In genomic region chr5:115312816-115313667, GRCm38 (mm10) we compare ENCODE assay signal across 10 mouse cellular contexts. TPM values are rescaled to one million over a fixed set of nuclear protein-coding genes. Genes with fewer than 3 reads are reported as not detected.
DNase-seq lines count a peak whose midpoint lies in the region; ATAC-seq and TF ChIP-seq lines count a peak whose summit lies in the region.
"Had no signal": no experiment of that assay in that cellular context is flagged by ENCODE, and none has a peak within 500 bp of the region (broad histone marks: within the 10 kb centered on the region; RNA-seq: fewer than 3 reads in every experiment).

No protein-coding gene starts in this region.

- H3K27ac ChIP-seq in forebrain, embryonic 12.5 days: no peak overlapping the region
- H3K27ac ChIP-seq in forebrain, embryonic 11.5 days (ENCODE audit: low read depth, low read length): no peak overlapping the region
- H3K27ac ChIP-seq in liver, embryonic 11.5 days (ENCODE audit: low read depth, low read length): peak overlapping the region; percentile 53
- H3K27ac ChIP-seq: neural tube, embryonic 13.5 days had no signal

- H3K9me3 ChIP-seq in forebrain, embryonic 12.5 days: no peaks in the 10 kb centered on the region
- no peaks in the 10 kb centered on the region for H3K9me3 ChIP-seq in forebrain, embryonic 11.5 days (ENCODE audit: control insufficient read depth, low read length)
- no peaks in the 10 kb centered on the region for H3K9me3 ChIP-seq in liver, embryonic 11.5 days (ENCODE audit: control insufficient read depth, low read length)
- H3K9me3 ChIP-seq: neural tube, embryonic 13.5 days had no signal

- no peaks in the 10 kb centered on the region for H3K36me3 ChIP-seq in forebrain, embryonic 12.5 days (replicated peaks)
- H3K36me3 ChIP-seq in forebrain, embryonic 11.5 days (ENCODE audit: control insufficient read depth, insufficient read depth, low read length): no peaks in the 10 kb centered on the region
- no peaks in the 10 kb centered on the region for H3K36me3 ChIP-seq in liver, embryonic 11.5 days (ENCODE audit: control insufficient read depth, insufficient read depth, low read length)
- H3K36me3 ChIP-seq: neural tube, embryonic 13.5 days had no signal

- H3K4me3 ChIP-seq in forebrain, embryonic 12.5 days (replicated peaks): no peak overlapping the region
- no peak overlapping the region for H3K4me3 ChIP-seq in forebrain, embryonic 11.5 days (ENCODE audit: low read depth, low read length)
- no peak overlapping the region for H3K4me3 ChIP-seq in lung, adult 2 months (replicated peaks; ENCODE audit: extremely low read depth, low read depth, low read length)
- peak overlapping the region; percentile 16; the same call in 1 of the 2 replicates for H3K4me3 ChIP-seq in liver, embryonic 11.5 days (ENCODE audit: low read depth, low read length)
- H3K4me3 ChIP-seq: neural tube, embryonic 13.5 days had no signal

- 0 out of 2 replicates have a peak overlapping the region, but pooled peaks have one; percentile 2 for H3K9ac ChIP-seq in forebrain, embryonic 12.5 days
- H3K9ac ChIP-seq in forebrain, embryonic 11.5 days (ENCODE audit: low read length): no peak overlapping the region
- H3K9ac ChIP-seq in liver, embryonic 11.5 days (ENCODE audit: low read depth, low read length): peak overlapping the region; percentile 47

- no peak for DNase-seq in forebrain, embryonic 11.5 days (ENCODE audit: low spot score)
- DNase-seq in lung, postnatal 10 days: peak; percentile 31
- no peak for DNase-seq in lung, adult 2 months
- DNase-seq in liver, embryonic 11.5 days (ENCODE audit: low spot score): no peak
- DNase-seq in thymus, postnatal 14 days: no peak
- DNase-seq in right cerebral cortex, adult 18-20 months: no peak
- DNase-seq in adrenal gland, postnatal 4 days (ENCODE audit: low spot score in 2 of 2): no peak
- DNase-seq: embryo, embryonic 11 days had no signal

- H3K4me2 ChIP-seq in forebrain, embryonic 12.5 days: no peak overlapping the region
- H3K4me2 ChIP-seq in forebrain, embryonic 11.5 days (ENCODE audit: low read depth, low read length, severe bottlenecking): no peak overlapping the region
- peak overlapping the region; percentile 46 for H3K4me2 ChIP-seq in liver, embryonic 11.5 days
- H3K4me2 ChIP-seq: neural tube, embryonic 13.5 days had no signal

- H3K27me3 ChIP-seq in forebrain, embryonic 12.5 days: no peaks in the 10 kb centered on the region
- no peaks in the 10 kb centered on the region for H3K27me3 ChIP-seq in forebrain, embryonic 11.5 days (ENCODE audit: control insufficient read depth, insufficient read depth, low read length)
- no peaks in the 10 kb centered on the region for H3K27me3 ChIP-seq in liver, embryonic 11.5 days (replicated peaks; ENCODE audit: control insufficient read depth, insufficient read depth, low read length)
- H3K27me3 ChIP-seq: neural tube, embryonic 13.5 days had no signal

- peaks cover 21% of the 10 kb centered on the region for H3K4me1 ChIP-seq in forebrain, embryonic 12.5 days
- peaks cover 9% of the 10 kb centered on the region for H3K4me1 ChIP-seq in forebrain, embryonic 11.5 days (replicated peaks; ENCODE audit: control insufficient read depth, insufficient read depth, low read length)
- no peaks in the 10 kb centered on the region for H3K4me1 ChIP-seq in lung, adult 2 months (ENCODE audit: control insufficient read depth, insufficient read depth, low read length)
- H3K4me1 ChIP-seq in liver, embryonic 11.5 days (replicated peaks; ENCODE audit: control insufficient read depth, insufficient read depth, low read length): peaks cover 37% of the 10 kb centered on the region

- TF ChIP-seq CTCF in lung, adult 2 months (IDR thresholded peaks at IDR 0.05; ENCODE audit: insufficient read depth, low read length): no peak

- 76% methylated on average over 10 of the region's 10 CpGs for WGBS in forebrain, embryonic 12.5 days
- 82% methylated on average over 10 of the region's 10 CpGs for WGBS in forebrain, embryonic 11.5 days
- 47% methylated on average over 10 of the region's 10 CpGs for WGBS in lung, adult 2 months
- 47% methylated on average over 10 of the region's 10 CpGs for WGBS in liver, embryonic 11.5 days

- no peak for TF ChIP-seq POLR2A in lung, adult 2 months (IDR thresholded peaks at IDR 0.05; ENCODE audit: borderline replicate concordance, extremely low read depth, low read depth, low read length)

- ATAC-seq in forebrain, embryonic 12.5 days (ENCODE audit: low FRiP score): no peak
- no peak for ATAC-seq in forebrain, embryonic 11.5 days (replicated peaks; ENCODE audit: low FRiP score)
- peak; percentile 82 for ATAC-seq in liver, embryonic 11.5 days (replicated peaks; ENCODE audit: low FRiP score)

RNA-seq across cellular contexts. Expression of gene Dynll1, which starts 12.2 kb away (rescaled TPM):
- 1,436 and 1,463 TPM in 2 replicates for polyA plus RNA-seq in forebrain, embryonic 12.5 days (2016; fragmentation: Nextera tagmentation; extraction: Ambion mirVana)
- 1,518 and 1,534 TPM in 2 replicates for polyA plus RNA-seq in forebrain, embryonic 11.5 days (2014; fragmentation: Nextera tagmentation; extraction: Ambion mirVana)
- 314 and 332 TPM in 2 replicates for polyA plus RNA-seq in lung, adult 2 months (2012; rRNA removed)
- polyA plus RNA-seq in liver, embryonic 11.5 days (2014; fragmentation: Nextera tagmentation; extraction: Ambion mirVana): 1,214 and 1,307 TPM in 2 replicates
- 100 to 1,000 TPM; 219 to 273 TPM for total RNA-seq in adrenal gland, postnatal 4 days (2021)

RNA-seq across cellular contexts. Expression of gene Srsf9, which starts 13.9 kb away (rescaled TPM):
- polyA plus RNA-seq in forebrain, embryonic 12.5 days (2016; fragmentation: Nextera tagmentation; extraction: Ambion mirVana): 353 and 383 TPM in 2 replicates
- 373 and 388 TPM in 2 replicates for polyA plus RNA-seq in forebrain, embryonic 11.5 days (2014; fragmentation: Nextera tagmentation; extraction: Ambion mirVana)
- polyA plus RNA-seq in lung, adult 2 months (2012; rRNA removed): 46.0 and 49.0 TPM in 2 replicates
- polyA plus RNA-seq in liver, embryonic 11.5 days (2014; fragmentation: Nextera tagmentation; extraction: Ambion mirVana): 261 and 275 TPM in 2 replicates
- 10 to 100 TPM; 83.9 to 87.4 TPM for total RNA-seq in adrenal gland, postnatal 4 days (2021)

RNA-seq across cellular contexts. Expression of gene Gatc, which starts 27.9 kb away (rescaled TPM):
- polyA plus RNA-seq in forebrain, embryonic 12.5 days (2016; fragmentation: Nextera tagmentation; extraction: Ambion mirVana): 41.5 and 42.1 TPM in 2 replicates
- polyA plus RNA-seq in forebrain, embryonic 11.5 days (2014; fragmentation: Nextera tagmentation; extraction: Ambion mirVana): 51.5 and 51.6 TPM in 2 replicates
- 11.3 and 12.0 TPM in 2 replicates for polyA plus RNA-seq in lung, adult 2 months (2012; rRNA removed)
- polyA plus RNA-seq in liver, embryonic 11.5 days (2014; fragmentation: Nextera tagmentation; extraction: Ambion mirVana): 39.3 and 39.4 TPM in 2 replicates
- 10 to 100 TPM; 19.1 to 20.3 TPM for total RNA-seq in adrenal gland, postnatal 4 days (2021)

RNA-seq across cellular contexts. Expression of gene Triap1, which starts 28.0 kb away (rescaled TPM):
- polyA plus RNA-seq in forebrain, embryonic 12.5 days (2016; fragmentation: Nextera tagmentation; extraction: Ambion mirVana): 54.5 and 55.6 TPM in 2 replicates
- polyA plus RNA-seq in forebrain, embryonic 11.5 days (2014; fragmentation: Nextera tagmentation; extraction: Ambion mirVana): 56.4 and 59.4 TPM in 2 replicates
- 9.2 and 10.8 TPM in 2 replicates for polyA plus RNA-seq in lung, adult 2 months (2012; rRNA removed)
- 59.0 and 59.6 TPM in 2 replicates for polyA plus RNA-seq in liver, embryonic 11.5 days (2014; fragmentation: Nextera tagmentation; extraction: Ambion mirVana)
- 10 to 100 TPM; 35.1 to 39.6 TPM for total RNA-seq in adrenal gland, postnatal 4 days (2021)

RNA-seq across cellular contexts. Expression of gene Coq5, which starts 33.6 kb away (rescaled TPM):
- 54.3 and 57.1 TPM in 2 replicates for polyA plus RNA-seq in forebrain, embryonic 12.5 days (2016; fragmentation: Nextera tagmentation; extraction: Ambion mirVana)
- polyA plus RNA-seq in forebrain, embryonic 11.5 days (2014; fragmentation: Nextera tagmentation; extraction: Ambion mirVana): 57.1 and 58.2 TPM in 2 replicates
- 7.7 and 11.5 TPM in 2 replicates for polyA plus RNA-seq in lung, adult 2 months (2012; rRNA removed)
- 62.7 and 67.9 TPM in 2 replicates for polyA plus RNA-seq in liver, embryonic 11.5 days (2014; fragmentation: Nextera tagmentation; extraction: Ambion mirVana)
- total RNA-seq in adrenal gland, postnatal 4 days (2021): 10 to 100 TPM; 54.4 to 59.8 TPM
